Mouse (Mus musculus): Measurements from ENCODE around the gene Nfatc2ip. TPM values are rescaled to one million over a fixed set of nuclear protein-coding genes. Genes with fewer than 3 reads are reported as not detected.

Gene Nfatc2ip
- total and polyA plus RNA-seq, 2 experiments: 1.3 to 2.8 TPM

GRCm38 (mm10) chr7:126374526-126374925, 22.0 kb downstream of the Nfatc2ip start:
- Histone ChIP-seq H3K79me2 (ENCODE audit: control insufficient read depth, insufficient read depth, low read length) (peaks cover 6% of the 10 kb centered on the region; the same call in 1 of the 2 replicates), H3K27ac (replicated peaks; ENCODE audit: insufficient read depth, low read depth, low read length) (no peak overlapping the region), H3K4me1 (ENCODE audit: control insufficient read depth, insufficient read depth, low read length) (peaks cover 7% of the 10 kb centered on the region), H3K27me3 (ENCODE audit: control insufficient read depth, insufficient read depth, low read length) (no peaks in the 10 kb centered on the region), H3K36me3 (ENCODE audit: control insufficient read depth, insufficient read depth, low read length) (peaks cover 8% of the 10 kb centered on the region; the same call in 1 of the 2 replicates), H3K4me3 (ENCODE audit: insufficient read depth, low read depth, low read length) (no peak overlapping the region), H3K9ac (ENCODE audit: low read depth, low read length) (no peak overlapping the region)
- no peak for DNase-seq (ENCODE audit: extremely low read depth, low read depth, low spot score)
- 65% methylated on average over 6 of the region's 6 CpGs for WGBS
- TF ChIP-seq POLR2A (IDR thresholded peaks at IDR 0.05; ENCODE audit: extremely low read depth, insufficient read depth, low read length) (no peak), CTCF (IDR thresholded peaks at IDR 0.05; ENCODE audit: low read depth, low read length) (no peak)

GRCm38 (mm10) chr7:126373007-126373406, 23.5 kb downstream of the Nfatc2ip start:
- WGBS: 87% methylated on average over 9 of the region's 9 CpGs
- no peak overlapping the region for H3K4me3 ChIP-seq (ENCODE audit: insufficient read depth, low read depth, low read length)
- no peak for DNase-seq (ENCODE audit: extremely low read depth, low read depth, low spot score)
- no peaks in the 10 kb centered on the region for H3K27me3 ChIP-seq (ENCODE audit: control insufficient read depth, insufficient read depth, low read length)
- peaks cover 7% of the 10 kb centered on the region for H3K4me1 ChIP-seq (ENCODE audit: control insufficient read depth, insufficient read depth, low read length)
- peaks cover 8% of the 10 kb centered on the region; the same call in 1 of the 2 replicates for H3K36me3 ChIP-seq (ENCODE audit: control insufficient read depth, insufficient read depth, low read length)
- H3K79me2 ChIP-seq (ENCODE audit: control insufficient read depth, insufficient read depth, low read length): peaks cover 6% of the 10 kb centered on the region; the same call in 1 of the 2 replicates
- no peak overlapping the region for H3K27ac ChIP-seq (replicated peaks; ENCODE audit: insufficient read depth, low read depth, low read length)
- H3K9ac ChIP-seq (ENCODE audit: low read depth, low read length): no peak overlapping the region
- TF ChIP-seq CTCF (IDR thresholded peaks at IDR 0.05; ENCODE audit: low read depth, low read length) (no peak), POLR2A (IDR thresholded peaks at IDR 0.05; ENCODE audit: extremely low read depth, insufficient read depth, low read length) (no peak)

- DNase-seq (ENCODE audit: extremely low read depth, low read depth, low spot score): no peak
- no peak for TF ChIP-seq CTCF (IDR thresholded peaks at IDR 0.05; ENCODE audit: low read depth, low read length)
- no peak for TF ChIP-seq POLR2A (IDR thresholded peaks at IDR 0.05; ENCODE audit: extremely low read depth, insufficient read depth, low read length)
- Histone ChIP-seq H3K27ac (replicated peaks; ENCODE audit: insufficient read depth, low read depth, low read length) (no peak within 1 kb of the TSS), H3K4me1 (ENCODE audit: control insufficient read depth, insufficient read depth, low read length) (no peaks in the 10 kb centered on the region), H3K27me3 (ENCODE audit: control insufficient read depth, insufficient read depth, low read length) (no peaks in the 10 kb centered on the region), H3K9ac (ENCODE audit: low read depth, low read length) (no peak within 1 kb of the TSS), H3K4me3 (ENCODE audit: insufficient read depth, low read depth, low read length) (peak within 1 kb of the TSS; percentile 13; the same call in 1 of the 2 replicates), H3K79me2 (ENCODE audit: control insufficient read depth, insufficient read depth, low read length) (no peaks in the 10 kb centered on the region), H3K36me3 (ENCODE audit: control insufficient read depth, insufficient read depth, low read length) (peaks cover 8% of the 10 kb centered on the region; the same call in 1 of the 2 replicates)
- WGBS: 62% methylated on average over 13 of the region's 13 CpGs
Observed at GRCm38 (mm10) chr7:126369393-126369792, 27.1 kb downstream of the Nfatc2ip start, which contains the start of gene Lat. Gene Lat, minus strand, starts transcription at chr7:126369570.

- no peak for DNase-seq (ENCODE audit: extremely low read depth, low read depth, low spot score)
- Histone ChIP-seq H3K79me2 (ENCODE audit: control insufficient read depth, insufficient read depth, low read length) (no peaks in the 10 kb centered on the region), H3K4me3 (ENCODE audit: insufficient read depth, low read depth, low read length) (no peak overlapping the region), H3K36me3 (ENCODE audit: control insufficient read depth, insufficient read depth, low read length) (peaks cover 8% of the 10 kb centered on the region; the same call in 1 of the 2 replicates), H3K27ac (replicated peaks; ENCODE audit: insufficient read depth, low read depth, low read length) (no peak overlapping the region), H3K4me1 (ENCODE audit: control insufficient read depth, insufficient read depth, low read length) (no peaks in the 10 kb centered on the region), H3K9ac (ENCODE audit: low read depth, low read length) (no peak overlapping the region), H3K27me3 (ENCODE audit: control insufficient read depth, insufficient read depth, low read length) (no peaks in the 10 kb centered on the region)
- no peak for TF ChIP-seq CTCF (IDR thresholded peaks at IDR 0.05; ENCODE audit: low read depth, low read length)
- no peak for TF ChIP-seq POLR2A (IDR thresholded peaks at IDR 0.05; ENCODE audit: extremely low read depth, insufficient read depth, low read length)
- WGBS: 90% methylated on average over 8 of the region's 8 CpGs
Observed at GRCm38 (mm10) chr7:126368367-126368766, 28.2 kb downstream of the Nfatc2ip start.

- H3K36me3 ChIP-seq (ENCODE audit: control insufficient read depth, insufficient read depth, low read length): peaks cover 8% of the 10 kb centered on the region; the same call in 1 of the 2 replicates
- no peaks in the 10 kb centered on the region for H3K79me2 ChIP-seq (ENCODE audit: control insufficient read depth, insufficient read depth, low read length)
- H3K9ac ChIP-seq (ENCODE audit: low read depth, low read length): no peak overlapping the region
- 81% methylated on average over 10 of the region's 10 CpGs for WGBS
- no peak for DNase-seq (ENCODE audit: extremely low read depth, low read depth, low spot score)
- TF ChIP-seq POLR2A (IDR thresholded peaks at IDR 0.05; ENCODE audit: extremely low read depth, insufficient read depth, low read length) (no peak), CTCF (IDR thresholded peaks at IDR 0.05; ENCODE audit: low read depth, low read length) (no peak)
- H3K4me1 ChIP-seq (ENCODE audit: control insufficient read depth, insufficient read depth, low read length): no peaks in the 10 kb centered on the region
- H3K4me3 ChIP-seq (ENCODE audit: insufficient read depth, low read depth, low read length): no peak overlapping the region
- no peaks in the 10 kb centered on the region for H3K27me3 ChIP-seq (ENCODE audit: control insufficient read depth, insufficient read depth, low read length)
- no peak overlapping the region for H3K27ac ChIP-seq (replicated peaks; ENCODE audit: insufficient read depth, low read depth, low read length)
Observed at GRCm38 (mm10) chr7:126367636-126368035, 28.9 kb downstream of the Nfatc2ip start.

- TF ChIP-seq POLR2A (IDR thresholded peaks at IDR 0.05; ENCODE audit: extremely low read depth, insufficient read depth, low read length): no peak
- no peak for TF ChIP-seq CTCF (IDR thresholded peaks at IDR 0.05; ENCODE audit: low read depth, low read length)
- H3K27ac ChIP-seq (replicated peaks; ENCODE audit: insufficient read depth, low read depth, low read length): no peak overlapping the region
- WGBS: 79% methylated on average over 6 of the region's 6 CpGs
- no peak overlapping the region for H3K9ac ChIP-seq (ENCODE audit: low read depth, low read length)
- no peak for DNase-seq (ENCODE audit: extremely low read depth, low read depth, low spot score)
- no peaks in the 10 kb centered on the region for H3K27me3 ChIP-seq (ENCODE audit: control insufficient read depth, insufficient read depth, low read length)
- no peak overlapping the region for H3K4me3 ChIP-seq (ENCODE audit: insufficient read depth, low read depth, low read length)
- no peaks in the 10 kb centered on the region for H3K79me2 ChIP-seq (ENCODE audit: control insufficient read depth, insufficient read depth, low read length)
- no peaks in the 10 kb centered on the region; the same call in 1 of the 2 replicates for H3K36me3 ChIP-seq (ENCODE audit: control insufficient read depth, insufficient read depth, low read length)
- H3K4me1 ChIP-seq (ENCODE audit: control insufficient read depth, insufficient read depth, low read length): no peaks in the 10 kb centered on the region
Observed at GRCm38 (mm10) chr7:126363038-126363437, 33.5 kb downstream of the Nfatc2ip start.
